Mouse (Mus musculus) kidney, adult 10 weeks (tissue): Measurements from ENCODE around the gene Zfp697. TPM values are rescaled to one million over a fixed set of nuclear protein-coding genes. Genes with fewer than 3 reads are reported as not detected.

ENCODE experiments used
- polyA plus RNA-seq: library from polyadenylated mRNA; stranded (reverse); fragments of 350-450 nt; fragmentation: Illumina TruSeq; extraction: RNeasy Lipid Tissue Mini Kit (QIAGEN cat#74804); gene quantifications from one replicate; pipeline ENCODE4 v1.2.3, GENCODE M21; 2014; ENCODE audit warnings: low read depth, low replicate concordance

Zfp697 gene
- polyA plus RNA-seq = 28.5 TPM

DNA sequence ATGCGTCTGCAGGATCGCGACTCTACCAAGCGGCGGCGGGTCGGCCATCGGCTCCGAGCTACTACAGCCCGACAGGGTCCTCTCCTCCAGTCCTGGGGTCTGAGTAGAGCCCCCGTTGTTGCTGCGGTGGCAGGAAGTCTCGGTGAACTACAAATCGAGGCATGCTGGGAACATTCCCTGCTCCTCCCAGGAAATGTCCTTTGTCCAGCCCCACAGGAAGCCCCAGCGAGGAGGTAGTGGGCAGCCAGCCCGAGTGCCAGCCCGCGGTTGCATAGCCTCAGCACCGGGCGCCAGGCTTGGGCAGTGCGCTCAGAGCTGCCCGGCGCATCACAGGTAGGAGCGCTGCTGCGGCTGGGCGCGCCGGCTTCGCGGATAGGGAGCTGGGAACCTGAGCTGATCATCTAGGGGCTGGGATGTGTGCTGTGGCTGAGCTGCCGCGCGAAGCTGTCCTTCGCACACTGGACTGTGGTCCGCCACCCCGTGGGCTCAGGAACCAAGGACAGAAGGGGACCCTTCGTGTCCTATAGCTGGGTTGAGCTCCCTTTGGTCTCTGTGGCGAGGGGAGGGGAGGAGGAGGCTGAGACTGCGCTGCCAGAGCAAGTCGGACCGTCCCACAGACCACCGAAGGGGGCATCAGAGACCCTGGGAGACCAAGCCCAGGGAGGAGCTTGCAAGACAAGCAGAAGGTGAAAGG, at the start of gene Zfp697:
Zfp697 (plus strand) TSS at position 216 of the 694 bp plus-strand sequence.

DNA sequence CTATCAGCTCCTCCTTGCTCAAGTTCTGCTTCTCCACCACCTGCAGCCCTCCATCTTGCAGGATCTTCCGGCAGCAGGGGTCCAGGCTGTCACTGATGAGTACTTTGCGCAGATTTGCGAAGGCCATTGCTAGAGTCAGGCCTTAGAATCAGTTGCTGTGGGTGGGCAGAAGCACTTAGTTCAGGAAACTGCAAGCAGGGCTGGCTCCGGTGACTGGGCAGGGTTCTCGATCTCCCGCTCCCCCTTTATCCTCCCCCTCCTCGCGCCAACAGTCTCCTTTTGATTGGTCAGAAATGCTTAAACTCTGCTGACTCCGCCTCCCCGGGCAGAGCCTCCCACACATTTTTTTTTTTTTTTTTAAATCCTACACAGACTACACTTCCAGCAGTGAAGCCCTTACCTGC, 42.6 kb upstream of the Zfp697 start, which contains the start of gene Phgdh:
Phgdh (minus strand) TSS at position 285 of the 404 bp plus-strand sequence.

DNA sequence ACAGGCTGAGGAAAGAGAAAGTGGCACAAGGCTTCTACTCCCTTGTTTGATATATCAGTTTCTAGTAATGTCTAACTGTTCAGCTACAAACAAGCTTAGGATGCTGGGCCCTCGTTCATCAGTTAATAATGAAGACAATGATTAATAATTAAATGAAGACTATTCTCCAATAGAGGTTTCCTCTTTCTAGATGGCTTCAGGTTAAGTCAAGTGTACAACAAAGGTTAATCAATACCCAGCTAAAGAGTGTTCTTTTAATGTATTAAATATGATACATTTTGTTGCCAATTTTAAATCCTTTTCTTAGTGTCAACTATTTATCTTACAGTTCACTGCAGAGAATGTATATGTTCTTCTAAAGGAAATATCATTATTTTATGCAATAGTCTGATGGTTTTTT, 74.8 kb downstream of the Zfp697 start, which contains the start of gene Gm4450:
Gm4450 (minus strand) TSS at position 101 of the 400 bp plus-strand sequence.

DNA sequence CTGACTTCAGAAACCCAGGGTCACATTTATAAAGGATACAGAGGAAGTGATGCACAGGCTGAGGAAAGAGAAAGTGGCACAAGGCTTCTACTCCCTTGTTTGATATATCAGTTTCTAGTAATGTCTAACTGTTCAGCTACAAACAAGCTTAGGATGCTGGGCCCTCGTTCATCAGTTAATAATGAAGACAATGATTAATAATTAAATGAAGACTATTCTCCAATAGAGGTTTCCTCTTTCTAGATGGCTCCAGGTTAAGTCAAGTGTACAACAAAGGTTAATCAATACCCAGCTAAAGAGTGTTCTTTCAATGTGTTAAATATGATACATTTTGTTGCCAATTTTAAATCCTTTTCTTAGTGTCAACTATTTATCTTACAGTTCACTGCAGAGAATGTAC, 128.2 kb downstream of the Zfp697 start, which contains the start of gene Hsd3b4:
Hsd3b4 (minus strand) TSS at position 101 of the 400 bp plus-strand sequence.

DNA sequence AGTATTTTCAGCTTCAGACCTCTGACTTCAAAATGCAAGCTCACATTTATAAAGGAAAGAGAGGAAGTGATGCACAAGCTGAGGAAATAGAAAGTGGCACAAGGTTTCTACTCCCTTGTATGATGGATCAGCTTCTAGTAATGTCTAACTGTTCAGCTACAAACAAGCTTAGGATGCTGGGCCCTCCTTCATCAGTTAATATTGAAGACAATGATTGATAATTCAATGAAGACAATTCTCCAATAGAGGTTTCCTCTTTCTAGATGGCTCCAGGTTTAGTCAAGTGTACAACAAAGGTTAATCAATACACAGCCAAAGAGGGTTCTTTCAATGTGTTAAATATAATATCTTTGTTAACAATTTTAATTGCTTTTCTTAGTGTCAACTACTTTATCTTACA, 206.4 kb downstream of the Zfp697 start, which contains the start of gene Gm10681:
Gm10681 (minus strand) TSS at position 101 of the 400 bp plus-strand sequence.

DNA sequence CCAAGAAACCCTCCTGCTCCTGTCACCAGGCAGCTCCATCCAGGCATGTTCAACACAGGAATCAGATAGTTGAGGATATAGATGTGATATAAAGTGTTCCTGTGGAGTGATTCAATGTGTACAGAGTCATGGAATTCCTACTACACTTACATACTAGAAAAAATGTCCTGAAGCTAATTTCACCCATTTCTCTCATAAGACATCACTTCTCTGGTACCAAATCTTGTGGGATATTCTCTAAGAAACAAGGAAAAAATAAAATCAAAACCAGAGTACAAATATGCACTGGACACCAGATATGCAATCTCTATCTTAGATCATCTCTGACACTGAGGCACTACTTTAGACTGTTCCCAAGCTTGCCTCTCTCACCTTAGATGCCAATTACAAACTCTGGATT, 247.9 kb downstream of the Zfp697 start, which contains the start of gene Hsd3b5:
Hsd3b5 (minus strand) TSS at position 101 of the 400 bp plus-strand sequence.

DNA sequence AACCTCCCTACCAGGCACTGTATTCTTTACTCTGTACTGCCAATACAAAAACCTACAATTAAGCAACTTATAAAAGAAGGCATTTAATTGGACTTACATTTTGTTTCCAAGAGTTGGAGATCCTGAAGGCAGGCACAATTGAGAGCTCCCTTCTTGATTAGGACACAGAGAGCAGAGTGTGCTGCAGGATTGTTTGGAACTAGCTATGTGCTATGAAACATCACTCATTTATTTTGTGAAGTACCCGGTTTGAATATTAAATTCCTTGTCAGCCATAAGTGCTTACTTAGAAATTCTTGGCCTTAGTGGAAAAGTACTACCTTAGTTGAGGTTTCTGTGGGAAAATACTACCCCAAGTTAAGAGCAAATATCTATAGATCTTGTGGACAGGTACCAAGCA, 342.1 kb downstream of the Zfp697 start, which contains the start of gene Hsd3b2:
Hsd3b2 (minus strand) TSS at position 168 of the 400 bp plus-strand sequence.

Other genes starting within 250 kb of the Zfp697 start
- gene Adam30, start 221.8 kb upstream of the Zfp697 start, polyA plus RNA-seq = not detected
- not detected for gene Reg4, start 160.3 kb upstream of the Zfp697 start, polyA plus RNA-seq
- 49.0 TPM for gene Hmgcs2, start 102.0 kb upstream of the Zfp697 start, polyA plus RNA-seq
- gene Phgdh, start 42.5 kb upstream of the Zfp697 start, polyA plus RNA-seq = 2.5 TPM
- gene Gm4450, start 74.7 kb downstream of the Zfp697 start, polyA plus RNA-seq = 273 TPM
- 430 TPM for gene Hsd3b4, start 128.1 kb downstream of the Zfp697 start, polyA plus RNA-seq
- 540 TPM for gene Gm10681, start 206.3 kb downstream of the Zfp697 start, polyA plus RNA-seq
- not detected for gene Hsd3b5, start 247.8 kb downstream of the Zfp697 start, polyA plus RNA-seq